Mouse (Mus musculus) gastrocnemius, adult 8-10 months (tissue): ENCODE results near the gene Hyal3. TPM values are rescaled to one million over a fixed set of nuclear protein-coding genes. Genes with fewer than 3 reads are reported as not detected.
A peak's percentile ranks its signal among the peaks of the same experiment; 100 is the strongest.
"Not testable (repeated sequence)": the region's sequence is repeated elsewhere in the genome, so short reads cannot be mapped to it uniquely, and the experiment has no call there.

Experiments
- DNase-seq, 2 experiments: peaks; one replicate each; pipeline ENCODE4 v3.0.0; 2022; ENCODE audit warnings: low spot score in 2 of 2
- total RNA-seq, 4 experiments: library from RNA; stranded (reverse); gene quantifications; 2 replicates each; pipeline ENCODE4 v1.2.4; 2022

Hyal3 gene
- total RNA-seq, 4 experiments from 2014 or later = 0.24 to 0.56 TPM; not detected in 2

GRCm38 (mm10) chr9:107550491-107551116 lies 30.0 kb upstream of the Hyal3 start:
- DNase-seq = no peak

- DNase-seq = peak in 1 of 2 experiments; percentile 58
Observed at GRCm38 (mm10) chr9:107551117-107551889, 29.3 kb upstream of the Hyal3 start, which contains the start of gene Rassf1. Gene Rassf1 (plus strand): TSS chr9:107551555.

GRCm38 (mm10) chr9:107551890-107552355 lies 28.7 kb upstream of the Hyal3 start:
- DNase-seq = no peak

GRCm38 (mm10) chr9:107552690-107553393 lies 27.8 kb upstream of the Hyal3 start:
- no peak for DNase-seq

- no peak for DNase-seq
Observed at GRCm38 (mm10) chr9:107553541-107554318, 26.9 kb upstream of the Hyal3 start.

GRCm38 (mm10) chr9:107554319-107554825 lies 26.2 kb upstream of the Hyal3 start:
- DNase-seq = peak; percentile 91 to 95

- DNase-seq = peak; percentile 55 to 57
Observed at GRCm38 (mm10) chr9:107555031-107555457, 25.6 kb upstream of the Hyal3 start.

- no peak for DNase-seq
Observed at GRCm38 (mm10) chr9:107555701-107556100, 24.9 kb upstream of the Hyal3 start.

- no peak for DNase-seq
Observed at GRCm38 (mm10) chr9:107556346-107556745, 24.3 kb upstream of the Hyal3 start.

- DNase-seq = peak; percentile 91
Observed at GRCm38 (mm10) chr9:107563029-107563581, 17.5 kb upstream of the Hyal3 start, which contains the start of gene Tusc2. Gene Tusc2 (plus strand): TSS chr9:107563255.

GRCm38 (mm10) chr9:107565556-107565955 lies 15.1 kb upstream of the Hyal3 start:
- DNase-seq = not testable (repeated sequence)

- DNase-seq = peak; percentile 68 to 70
Observed at GRCm38 (mm10) chr9:107566041-107566709, 14.4 kb upstream of the Hyal3 start.

- DNase-seq = no peak
Observed at GRCm38 (mm10) chr9:107566855-107567254, 13.8 kb upstream of the Hyal3 start.

GRCm38 (mm10) chr9:107567702-107568319 lies 12.8 kb upstream of the Hyal3 start, which contains the start of gene Hyal2:
Gene Hyal2 (plus strand): TSS chr9:107567945.
- no peak for DNase-seq

- peak; percentile 78 to 86 for DNase-seq
Observed at GRCm38 (mm10) chr9:107568331-107569261, 12.0 kb upstream of the Hyal3 start.

GRCm38 (mm10) chr9:107569270-107569669 lies 11.3 kb upstream of the Hyal3 start:
- DNase-seq = no peak

- no peak for DNase-seq
Observed at GRCm38 (mm10) chr9:107570016-107570415, 10.6 kb upstream of the Hyal3 start.

- DNase-seq = no peak
Observed at GRCm38 (mm10) chr9:107570845-107571244, 9.8 kb upstream of the Hyal3 start.
